Mouse (Mus musculus): ENCODE measurements around the gene Asic5. TPM values are rescaled to one million over a fixed set of nuclear protein-coding genes. Genes with fewer than 3 reads are reported as not detected.

Asic5 gene
- not detected for total RNA-seq (2022)

- DNase-seq (ENCODE audit: low spot score in 2 of 2): no peak
These were observed at the start of gene Asic5 for GRCm38 (mm10) chr3:81981990-81982389. Gene Asic5, plus strand, starts transcription at chr3:81982290.

DNA sequence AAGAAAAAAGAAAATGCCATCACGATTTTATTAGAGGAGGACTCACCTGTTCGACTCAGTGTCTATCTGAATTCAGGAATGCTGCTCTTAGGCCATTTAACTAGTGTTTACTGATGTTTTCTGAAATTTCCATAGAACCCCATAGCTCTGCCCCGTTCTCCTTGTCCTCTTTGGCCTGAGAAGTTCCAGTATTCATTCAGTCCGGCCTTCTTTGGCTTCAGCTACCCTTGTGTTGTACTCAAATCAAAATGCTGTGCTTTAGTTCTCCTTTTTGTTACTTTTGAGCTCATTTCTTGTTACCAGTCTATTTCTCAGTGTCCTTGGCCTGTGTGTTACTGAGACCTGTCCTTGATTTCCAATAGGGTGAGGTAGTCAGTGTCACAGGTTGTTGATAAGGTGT is 48.7 kb upstream of the Asic5 start:
- DNase-seq (ENCODE audit: low spot score in 2 of 2): no peak

- DNase-seq (ENCODE audit: low spot score in 2 of 2): no peak
These were observed 43.2 kb upstream of the Asic5 start for GRCm38 (mm10) chr3:81938924-81939323.

DNA sequence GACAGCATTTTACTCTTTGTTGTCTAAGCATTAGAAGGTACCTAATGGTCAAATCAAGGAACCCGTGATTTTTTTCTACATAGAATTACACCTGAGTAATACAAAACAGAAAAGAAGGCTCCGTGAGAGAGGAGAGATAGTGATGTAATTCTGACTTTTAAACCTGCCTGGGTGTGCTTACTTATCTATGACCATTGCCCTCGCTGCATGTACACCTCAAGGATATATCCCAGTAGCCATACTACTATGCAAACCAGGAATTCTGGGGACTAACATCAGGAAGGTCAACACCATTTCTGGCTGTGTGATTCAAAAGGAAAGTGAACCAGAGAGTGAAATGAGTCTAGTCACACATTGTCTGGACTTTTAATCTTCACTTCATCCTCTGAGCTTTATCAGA is 39.7 kb upstream of the Asic5 start:
- no peak for DNase-seq (ENCODE audit: low spot score in 2 of 2)

DNA sequence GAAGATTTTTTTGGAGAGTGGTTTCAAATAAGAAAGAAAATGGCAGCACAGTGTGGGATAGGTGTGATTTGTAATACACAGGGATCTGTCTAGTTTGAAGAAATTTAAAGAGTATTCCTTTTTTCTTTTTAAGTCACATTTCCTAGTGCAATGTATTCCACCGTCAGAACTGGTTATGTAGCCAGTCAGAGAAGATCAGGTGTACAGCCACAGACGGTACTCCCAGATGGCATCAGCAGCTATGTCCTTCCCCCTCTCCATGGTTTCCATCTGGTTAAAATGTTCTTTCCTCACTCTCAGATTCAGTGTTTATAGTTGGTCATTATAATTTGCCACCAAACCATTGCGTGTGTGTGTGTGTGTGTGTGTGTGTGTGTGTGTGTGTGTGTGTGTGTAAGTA is 39.0 kb upstream of the Asic5 start:
- DNase-seq (ENCODE audit: low spot score in 2 of 2): no peak

DNA sequence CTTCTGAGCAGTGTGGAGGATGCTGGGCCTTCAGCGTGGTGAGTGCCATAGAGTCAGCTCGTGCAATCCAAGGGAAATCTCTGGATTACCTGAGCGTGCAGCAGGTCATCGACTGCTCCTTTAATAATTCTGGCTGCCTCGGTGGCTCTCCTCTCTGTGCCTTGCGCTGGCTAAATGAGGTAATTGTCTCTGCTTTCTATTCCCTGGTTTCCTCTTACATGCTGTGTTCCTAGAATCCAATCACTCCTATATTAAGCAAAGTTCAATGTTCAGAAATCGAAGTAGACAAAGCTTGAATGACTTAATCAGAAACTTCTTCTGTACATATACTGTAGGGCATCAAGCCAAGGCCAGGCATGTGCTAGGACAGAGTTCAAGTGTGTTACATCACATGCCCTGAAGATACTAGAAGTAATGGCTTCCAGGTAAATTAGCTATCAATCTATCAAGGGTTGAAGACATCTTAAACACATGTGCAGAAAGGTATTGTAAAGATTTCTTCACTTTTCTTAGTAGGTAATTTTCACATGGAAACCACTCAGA is 37.2 kb upstream of the Asic5 start:
- no peak for DNase-seq (ENCODE audit: low spot score in 2 of 2)

DNA sequence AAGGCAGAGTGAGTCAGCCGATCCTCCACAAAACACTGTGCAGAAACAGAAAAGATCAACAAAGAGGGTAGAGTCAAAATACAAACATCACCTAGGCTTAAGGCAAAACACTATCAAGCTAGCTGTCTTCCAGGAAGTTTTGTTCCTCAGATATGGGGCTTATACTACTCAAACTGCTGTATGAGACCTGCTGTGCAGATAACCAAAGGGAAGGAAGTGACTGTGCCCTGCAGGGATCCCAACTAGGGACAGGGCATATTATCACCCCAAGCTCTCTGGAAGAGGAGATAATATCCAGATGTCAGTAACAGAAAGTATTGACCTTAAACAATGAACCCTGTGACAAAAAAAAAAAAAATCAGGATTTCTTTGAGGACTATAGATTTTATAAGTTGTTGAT is 33.0 kb upstream of the Asic5 start:
- no peak for DNase-seq (ENCODE audit: low spot score in 2 of 2)

DNA sequence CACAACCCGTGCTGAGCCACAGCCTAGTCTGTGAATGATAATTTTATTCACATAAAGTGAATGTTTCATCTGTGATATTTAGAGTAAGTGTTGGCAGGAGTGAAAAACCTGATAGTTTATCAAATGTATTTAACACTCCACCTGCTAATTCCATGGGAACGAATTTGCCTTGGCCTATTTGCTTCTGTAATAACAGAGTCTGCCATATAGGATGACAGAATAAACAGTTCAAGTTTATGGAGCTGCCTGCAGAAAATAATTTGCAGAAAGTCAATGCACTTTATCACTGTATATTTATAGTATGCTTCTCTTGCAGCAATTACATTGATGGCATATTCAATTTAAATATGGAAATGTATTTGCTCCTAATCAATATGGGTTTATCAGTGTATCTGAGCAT is 30.3 kb upstream of the Asic5 start:
- no peak for DNase-seq (ENCODE audit: low spot score in 2 of 2)

DNA sequence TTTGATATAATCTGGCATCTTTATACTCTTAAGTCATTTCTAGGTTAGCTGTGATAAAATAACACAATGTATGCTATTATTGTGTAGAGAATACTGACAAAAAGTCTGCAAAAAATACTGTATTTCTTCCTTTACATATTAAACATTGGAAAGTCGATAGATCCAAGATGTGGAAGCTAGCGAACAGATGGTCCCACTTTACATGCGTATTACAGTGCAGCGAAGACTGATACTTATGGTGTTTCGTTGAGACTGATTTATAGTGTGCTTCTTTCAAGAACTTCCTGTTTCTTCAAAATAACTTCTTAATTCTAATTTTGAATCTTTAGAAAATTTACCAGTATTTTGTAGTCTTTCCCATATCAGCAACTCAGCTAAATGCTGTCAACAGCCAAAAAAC is 24.6 kb upstream of the Asic5 start:
- no peak for DNase-seq (ENCODE audit: low spot score in 2 of 2)

GRCm38 (mm10) chr3:81961336-81961735 is 20.8 kb upstream of the Asic5 start:
- DNase-seq (ENCODE audit: low spot score in 2 of 2): no peak

GRCm38 (mm10) chr3:81963768-81964167 is 18.3 kb upstream of the Asic5 start:
- DNase-seq (ENCODE audit: low spot score in 2 of 2): no peak

DNA sequence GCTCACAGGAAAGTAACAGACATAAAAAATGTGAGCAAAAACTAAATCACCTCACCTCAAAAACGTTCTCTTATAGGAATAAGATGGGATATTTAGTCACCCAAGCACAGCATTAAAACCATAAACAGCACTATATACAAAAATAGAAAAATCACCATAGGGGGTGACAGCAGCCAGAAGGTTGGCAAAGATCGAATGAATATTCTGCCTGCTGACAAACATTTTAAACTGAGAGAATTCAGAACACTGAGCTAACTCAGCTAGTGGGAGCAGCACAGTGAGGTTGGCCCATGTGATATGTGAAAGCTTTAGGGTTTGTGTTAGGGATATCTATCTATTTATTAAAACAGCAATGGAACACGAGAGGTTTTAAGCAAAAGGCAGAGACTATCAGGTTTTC is 17.5 kb upstream of the Asic5 start:
- no peak for DNase-seq (ENCODE audit: low spot score in 2 of 2)

DNA sequence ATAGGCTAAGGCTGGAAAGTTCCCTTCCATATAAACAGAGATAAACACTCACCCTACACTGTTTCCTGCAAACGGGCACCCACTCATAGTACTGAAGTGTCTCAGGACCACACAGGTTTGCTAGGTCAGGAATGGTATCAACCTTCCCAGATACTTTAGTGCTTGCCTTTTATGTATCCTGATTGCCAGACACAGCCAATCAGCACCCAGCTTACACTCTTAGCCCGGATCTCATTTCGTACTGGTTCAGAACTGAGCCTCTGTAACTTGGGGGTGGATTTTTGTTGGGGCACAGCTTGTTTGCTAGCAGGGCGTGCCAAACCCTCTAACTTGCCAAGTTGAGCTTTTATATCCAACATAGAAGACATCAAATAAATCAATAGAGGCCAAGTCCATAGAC is 6.5 kb upstream of the Asic5 start:
- no peak for DNase-seq (ENCODE audit: low spot score in 2 of 2)

- DNase-seq (ENCODE audit: low spot score in 2 of 2): no peak
These were observed 6.0 kb upstream of the Asic5 start, which contains the start of gene Tdo2 for GRCm38 (mm10) chr3:81976102-81976501. Gene Tdo2, minus strand, starts transcription at chr3:81976202.

GRCm38 (mm10) chr3:81981576-81981975 is 514 bp upstream of the Asic5 start:
- no peak for DNase-seq (ENCODE audit: low spot score in 2 of 2)

GRCm38 (mm10) chr3:81983120-81983895 is 1.2 kb downstream of the Asic5 start:
- DNase-seq (ENCODE audit: low spot score in 2 of 2): no peak

- no peak for DNase-seq (ENCODE audit: low spot score in 2 of 2)
These were observed 3.0 kb downstream of the Asic5 start for GRCm38 (mm10) chr3:81985100-81985499.

DNA sequence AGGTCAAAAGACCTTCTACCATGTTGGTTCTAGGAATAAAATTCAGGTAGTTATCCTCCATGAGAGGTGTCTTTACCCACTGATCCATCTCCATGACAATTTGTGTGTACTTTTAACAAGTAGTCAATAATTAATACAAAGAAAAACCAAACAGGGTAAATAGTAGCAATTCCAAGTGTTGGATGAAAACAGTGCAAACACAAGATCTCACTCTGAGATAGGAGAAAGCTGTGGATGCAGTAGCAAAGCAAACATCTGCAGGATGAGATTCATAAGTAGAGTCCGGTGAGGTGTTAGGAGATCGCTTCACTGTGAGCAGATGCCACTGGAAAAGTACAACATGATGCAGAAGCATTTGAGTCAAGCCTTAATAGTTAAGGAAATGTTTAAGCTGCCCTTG is 4.0 kb downstream of the Asic5 start:
- no peak for DNase-seq (ENCODE audit: low spot score in 2 of 2)

GRCm38 (mm10) chr3:81987628-81988027 is 5.5 kb downstream of the Asic5 start:
- no peak for DNase-seq (ENCODE audit: low spot score in 2 of 2)

- no peak for DNase-seq (ENCODE audit: low spot score in 2 of 2)
These were observed 7.6 kb downstream of the Asic5 start for GRCm38 (mm10) chr3:81989692-81990141.

DNA sequence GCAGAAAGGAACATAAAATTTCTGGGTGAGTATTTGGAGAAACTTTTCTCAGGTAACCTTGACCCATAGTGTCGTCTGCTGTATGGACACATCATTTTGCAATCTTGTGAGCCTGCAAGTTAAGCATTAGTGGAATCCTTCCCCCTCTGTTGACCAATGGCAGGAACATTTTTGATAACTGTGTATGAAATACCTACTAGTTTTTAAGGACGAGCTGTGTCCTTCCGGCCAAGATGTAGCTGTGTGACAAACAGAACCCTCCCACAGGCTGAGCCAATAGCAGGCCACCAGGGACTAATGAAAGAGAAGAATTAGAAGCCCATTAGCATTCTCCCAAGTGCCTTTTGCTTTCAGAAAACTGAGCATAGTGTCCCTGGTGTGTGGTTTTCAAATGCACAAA is 8.4 kb downstream of the Asic5 start:
- no peak for DNase-seq (ENCODE audit: low spot score in 2 of 2)

GRCm38 (mm10) chr3:81995371-81995770 is 13.3 kb downstream of the Asic5 start:
- DNase-seq (ENCODE audit: low spot score in 2 of 2): no peak

DNA sequence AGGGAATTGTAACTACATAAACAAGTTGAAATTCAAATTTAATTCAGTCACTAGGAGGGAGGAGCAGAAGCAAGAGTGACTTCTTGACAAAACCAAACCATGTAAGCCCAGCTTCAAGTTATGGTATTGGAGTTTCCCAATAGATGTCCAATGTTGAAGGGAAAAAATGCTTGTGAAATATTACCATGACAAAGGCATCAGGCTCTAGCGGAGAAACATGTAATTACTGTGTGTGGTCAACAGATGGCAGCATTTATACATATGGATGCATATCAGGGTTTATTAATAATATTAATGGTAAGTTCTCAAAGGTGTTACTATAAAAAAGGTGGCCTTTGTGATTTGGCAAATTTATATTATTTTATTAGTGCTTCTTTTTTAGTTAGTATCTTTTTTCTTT is 13.9 kb downstream of the Asic5 start:
- no peak for DNase-seq (ENCODE audit: low spot score in 2 of 2)

All from left cerebral cortex, adult 8-10 months (tissue).